Mouse (Mus musculus) ES-E14 (cell line): ENCODE data around the gene Arhgap23. TPM values are rescaled to one million over a fixed set of nuclear protein-coding genes. Genes with fewer than 3 reads are reported as not detected.

Experiments used
- DNase-seq: peaks from one replicate; pipeline ENCODE4 v3.0.0-alpha.2; 2013; ENCODE audit warnings: low read depth, low spot score
- H3K27ac ChIP-seq: 2 replicates; pipeline ENCODE4 v1.5.1; 2012; ENCODE audit warnings: low read depth, mild to moderate bottlenecking, low read length, moderate library complexity, mixed read lengths; ENCODE audit not compliant: poor library complexity, insufficient read depth, severe bottlenecking
- H3K36me3 ChIP-seq: 2 replicates; pipeline ENCODE4 v1.6.1; 2012; ENCODE audit warnings: mild to moderate bottlenecking, low read length, moderate library complexity, mixed read lengths; ENCODE audit not compliant: control insufficient read depth, poor library complexity, insufficient read depth, severe bottlenecking
- H3K4me1 ChIP-seq, 2 experiments: fragments of 150-350 bp in 1 of 2; sonication (generic) in 1 of 2; 2 replicates each; pipeline ENCODE4 v1.6.1; 2012; ENCODE audit warnings: low read length in 2 of 2, mild to moderate bottlenecking in 1 of 2, mixed read lengths in 1 of 2; ENCODE audit not compliant: control insufficient read depth in 2 of 2, insufficient read depth in 2 of 2, poor library complexity in 1 of 2
- H3K4me3 ChIP-seq, 2 experiments: fragments of 150-350 bp in 1 of 2; sonication (generic) in 1 of 2; 2 replicates each; pipeline ENCODE4 v1.5.1; 2012; ENCODE audit warnings: low read length in 2 of 2, low read depth in 1 of 2, mild to moderate bottlenecking in 1 of 2, mixed read lengths in 1 of 2; ENCODE audit not compliant: insufficient read depth in 1 of 2, poor library complexity in 1 of 2, severe bottlenecking in 1 of 2
- H3K9ac ChIP-seq: 2 replicates; pipeline ENCODE4 v1.6.1; 2012; ENCODE audit warnings: low read depth, mild to moderate bottlenecking, low read length, mixed read lengths; ENCODE audit not compliant: poor library complexity, insufficient read depth, severe bottlenecking
- H3K9me3 ChIP-seq: fragments of 150-350 bp; sonication (generic); 2 replicates; pipeline ENCODE4 v1.6.1; 2012; ENCODE audit warnings: low read depth, mild to moderate bottlenecking, low read length; ENCODE audit not compliant: control insufficient read depth, insufficient read depth
- CHD2 ChIP-seq: IDR thresholded peaks from 2 replicates; pipeline ENCODE4 v1.6.1; 2014; ENCODE audit warnings: mild to moderate bottlenecking, low read depth, low read length, inconsistent platforms
- HCFC1 ChIP-seq: IDR thresholded peaks from 2 replicates; pipeline ENCODE4 v1.6.1; 2012; ENCODE audit warnings: low read length, inconsistent platforms, borderline replicate concordance; ENCODE audit not compliant: insufficient read depth
- MAFK ChIP-seq: IDR thresholded peaks from 2 replicates; pipeline ENCODE4 v1.6.1; 2014; ENCODE audit warnings: mild to moderate bottlenecking, low read depth, low read length, inconsistent platforms; ENCODE audit not compliant: insufficient read depth
- ZC3H11A ChIP-seq: IDR thresholded peaks from 2 replicates; pipeline ENCODE4 v1.6.1; 2012; ENCODE audit warnings: low read depth, mild to moderate bottlenecking, inconsistent platforms, low read length, borderline replicate concordance
- ZNF384 ChIP-seq: IDR thresholded peaks from 2 replicates; pipeline ENCODE4 v1.6.1; 2012; ENCODE audit warnings: low read depth, low read length, inconsistent platforms
- in situ Hi-C, 2 experiments: fragments of 600-800 bp; cut with MboI; formaldehyde crosslinking; loops; one replicate each; pipeline ENCODE4 v1.15.1; 2025; ENCODE audit warnings: low sequenced_read_pairs in 2 of 2, inconsistent platforms in 1 of 2; ENCODE audit not compliant: unreplicated experiment in 2 of 2
- total RNA-seq: library from RNA; depleted of rRNA; stranded (reverse); fragments of 300-350 nt; gene quantifications from 2 replicates; pipeline ENCODE4 v1.2.3, GENCODE M21; 2012

Arhgap23 gene
- total RNA-seq, 1 experiment, result 22.6 TPM

- DNase-seq, result no peak
- Histone ChIP-seq H3K27ac (peak overlapping the region; percentile 61; the same call in 1 of the 2 replicates), H3K9ac (no peak overlapping the region), H3K4me3 (peak overlapping the region; percentile 20 to 66; a peak in 3 of 4 replicates), H3K36me3 (no peaks in the 10 kb centered on the region), H3K9me3 (no peaks in the 10 kb centered on the region), H3K4me1 (peaks cover 7 to 24% of the 10 kb centered on the region in 2 experiments; a peak in 3 of 4 replicates)
- in situ Hi-C loops, result no loop called here
- TF ChIP-seq ZC3H11A (no peak), ZNF384 (0 out of 2 replicates have a peak, but pooled peaks have one; percentile 21)
Observed at GRCm38 (mm10) chr11:97428726-97429077, 13.4 kb downstream of the Arhgap23 start.

- Histone ChIP-seq H3K9ac (no peak overlapping the region), H3K36me3 (no peaks in the 10 kb centered on the region), H3K4me1 (peaks cover 9 to 19% of the 10 kb centered on the region in 2 experiments; a peak in 3 of 4 replicates), H3K9me3 (no peaks in the 10 kb centered on the region), H3K27ac (no peak overlapping the region), H3K4me3 (no peak overlapping the region)
- TF ChIP-seq CHD2 (no peak), MAFK (no peak), ZC3H11A (no peak), HCFC1 (no peak), ZNF384 (no peak)
- no peak for DNase-seq
- in situ Hi-C loops, result no loop called here
Observed at GRCm38 (mm10) chr11:97429615-97430014, 14.3 kb downstream of the Arhgap23 start.

DNA sequence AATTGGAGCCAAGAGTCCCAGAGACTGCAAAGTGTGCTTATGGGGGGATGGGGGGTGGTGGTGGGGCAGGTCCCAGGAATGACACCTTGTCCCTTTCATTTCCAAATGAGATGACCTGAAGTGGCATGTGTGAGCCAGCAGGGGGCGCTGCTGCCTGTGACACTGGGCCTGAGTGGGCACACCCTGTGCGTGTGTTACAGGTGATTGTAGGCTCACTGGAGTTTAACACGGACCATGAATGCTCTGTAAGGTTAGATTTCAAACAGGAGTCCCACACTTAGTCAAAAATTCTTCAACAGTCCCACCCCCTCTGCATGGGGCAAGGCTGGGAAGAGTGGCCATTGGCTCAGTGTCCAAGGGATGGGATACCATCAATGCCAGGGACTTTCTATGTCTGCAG, 16.7 kb downstream of the Arhgap23 start:
- DNase-seq, result no peak
- H3K9ac ChIP-seq, result no peak overlapping the region
- peaks cover 20 to 33% of the 10 kb centered on the region in 2 experiments for H3K4me1 ChIP-seq
- H3K4me3 ChIP-seq, result no peak overlapping the region
- no peak overlapping the region for H3K27ac ChIP-seq
- H3K36me3 ChIP-seq, result no peaks in the 10 kb centered on the region
- no peaks in the 10 kb centered on the region for H3K9me3 ChIP-seq
- no peak for TF ChIP-seq HCFC1
- no peak for TF ChIP-seq ZNF384
- no peak for TF ChIP-seq CHD2
- TF ChIP-seq ZC3H11A, result 0 out of 2 replicates have a peak, but pooled peaks have one; percentile 45
- TF ChIP-seq MAFK, result no peak
- in situ Hi-C loops, result no loop called here

GRCm38 (mm10) chr11:97432983-97433539, 17.7 kb downstream of the Arhgap23 start:
- Histone ChIP-seq H3K4me1 (peaks cover 22 to 38% of the 10 kb centered on the region in 2 experiments), H3K4me3 (no peak overlapping the region), H3K27ac (no peak overlapping the region), H3K36me3 (no peaks in the 10 kb centered on the region), H3K9ac (no peak overlapping the region), H3K9me3 (no peaks in the 10 kb centered on the region)
- DNase-seq, result no peak
- no peak for TF ChIP-seq ZC3H11A
- TF ChIP-seq MAFK, result no peak
- no peak for TF ChIP-seq HCFC1
- no peak for TF ChIP-seq ZNF384
- TF ChIP-seq CHD2, result no peak
- in situ Hi-C loops, result no loop called here

DNA sequence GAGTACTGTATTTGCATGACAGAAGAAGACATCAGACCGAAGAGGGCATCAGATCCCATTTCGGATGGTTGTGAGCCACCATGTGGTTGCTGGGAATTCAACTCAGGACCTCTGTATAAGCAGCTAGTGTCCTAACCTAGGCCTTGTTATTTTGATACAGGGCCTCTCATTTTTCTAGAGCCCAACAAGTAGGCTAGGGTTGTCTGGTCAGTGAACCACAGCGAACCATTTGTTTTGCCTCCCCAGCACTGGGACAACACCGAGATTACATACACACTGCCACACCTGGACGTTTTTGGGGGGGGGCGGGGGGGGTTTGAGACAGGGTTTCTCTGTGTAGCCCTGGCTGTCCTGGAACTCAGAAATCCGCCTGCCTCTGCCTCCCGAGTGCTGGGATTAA, 18.8 kb downstream of the Arhgap23 start:
- Histone ChIP-seq H3K9me3 (no peaks in the 10 kb centered on the region), H3K27ac (peak overlapping the region; percentile 45; the same call in 1 of the 2 replicates), H3K36me3 (no peaks in the 10 kb centered on the region), H3K4me3 (no peak overlapping the region), H3K9ac (no peak overlapping the region), H3K4me1 (peaks cover 21 to 45% of the 10 kb centered on the region in 2 experiments)
- no peak for DNase-seq
- TF ChIP-seq MAFK, result no peak
- TF ChIP-seq CHD2, result no peak
- no peak for TF ChIP-seq ZC3H11A
- TF ChIP-seq HCFC1, result no peak
- in situ Hi-C loops, result no loop called here
